Mouse (Mus musculus) liver, embryonic 11.5 days (tissue): ENCODE data around the gene Gm10837. TPM values are rescaled to one million over a fixed set of nuclear protein-coding genes. Genes with fewer than 3 reads are reported as not detected.

Experiments used
- ATAC-seq: fragments of 200-750 bp; cut with Nextera tagmentation; replicated peaks from 2 replicates; pipeline ENCODE4 v1.8.0; 2017; ENCODE audit warnings: moderate number of reproducible peaks, mild to moderate bottlenecking, moderate TSS enrichment, moderate library complexity; ENCODE audit not compliant: low FRiP score
- DNase-seq: peaks from one replicate; pipeline ENCODE4 v3.0.0-alpha.2; 2017; ENCODE audit warnings: low spot score
- H3K27ac ChIP-seq: fragments of 300-500 bp; sonication (generic); 2 replicates; pipeline ENCODE4 v1.5.1; 2014; ENCODE audit warnings: mild to moderate bottlenecking, low read depth, low read length, control low read depth
- H3K27me3 ChIP-seq: fragments of 300-500 bp; sonication (generic); replicated peaks from 2 replicates; pipeline ENCODE4 v1.6.1; 2014; ENCODE audit warnings: low read length, mixed read lengths; ENCODE audit not compliant: control insufficient read depth, insufficient read depth
- H3K36me3 ChIP-seq: fragments of 300-500 bp; sonication (generic); 2 replicates; pipeline ENCODE4 v1.6.1; 2014; ENCODE audit warnings: mild to moderate bottlenecking, low read length, moderate library complexity, mixed read lengths; ENCODE audit not compliant: control insufficient read depth, insufficient read depth
- H3K4me1 ChIP-seq: fragments of 300-500 bp; sonication (generic); replicated peaks from 2 replicates; pipeline ENCODE4 v1.6.1; 2014; ENCODE audit warnings: low read length, mixed read lengths; ENCODE audit not compliant: control insufficient read depth, insufficient read depth
- H3K4me2 ChIP-seq: fragments of 300-500 bp; sonication (generic); 2 replicates; pipeline ENCODE4 v1.6.1; 2014; ENCODE audit warnings: mild to moderate bottlenecking, control low read depth, moderate library complexity
- H3K4me3 ChIP-seq: fragments of 300-500 bp; sonication (generic); 2 replicates; pipeline ENCODE4 v1.5.1; 2014; ENCODE audit warnings: low read depth, low read length, control low read depth
- H3K9ac ChIP-seq: fragments of 300-500 bp; sonication (generic); 2 replicates; pipeline ENCODE4 v1.6.1; 2014; ENCODE audit warnings: low read depth, low read length, control low read depth
- H3K9me3 ChIP-seq: fragments of 300-500 bp; sonication (generic); 2 replicates; pipeline ENCODE4 v1.6.1; 2016; ENCODE audit warnings: low read length, inconsistent platforms, mixed read lengths; ENCODE audit not compliant: control insufficient read depth
- WGBS: fragments of 180-500 bp; shearing (Covaris S2); extraction: QIAGEN DNeasy Blood & Tissue Kit; methylation state at CpG from one replicate; pipeline ENCODE4 v1.1.7; 2014; 5-methylcytosine and 5-hydroxymethylcytosine counted together
- polyA plus RNA-seq: library from polyadenylated mRNA; unstranded; fragments of >200 nt; fragmentation: Nextera tagmentation; extraction: Ambion mirVana; gene quantifications from 2 replicates; pipeline ENCODE4 v1.2.1, GENCODE M21; 2014

Gm10837 gene
- polyA plus RNA-seq, 1 experiment from 2014 or later = not detected

DNA sequence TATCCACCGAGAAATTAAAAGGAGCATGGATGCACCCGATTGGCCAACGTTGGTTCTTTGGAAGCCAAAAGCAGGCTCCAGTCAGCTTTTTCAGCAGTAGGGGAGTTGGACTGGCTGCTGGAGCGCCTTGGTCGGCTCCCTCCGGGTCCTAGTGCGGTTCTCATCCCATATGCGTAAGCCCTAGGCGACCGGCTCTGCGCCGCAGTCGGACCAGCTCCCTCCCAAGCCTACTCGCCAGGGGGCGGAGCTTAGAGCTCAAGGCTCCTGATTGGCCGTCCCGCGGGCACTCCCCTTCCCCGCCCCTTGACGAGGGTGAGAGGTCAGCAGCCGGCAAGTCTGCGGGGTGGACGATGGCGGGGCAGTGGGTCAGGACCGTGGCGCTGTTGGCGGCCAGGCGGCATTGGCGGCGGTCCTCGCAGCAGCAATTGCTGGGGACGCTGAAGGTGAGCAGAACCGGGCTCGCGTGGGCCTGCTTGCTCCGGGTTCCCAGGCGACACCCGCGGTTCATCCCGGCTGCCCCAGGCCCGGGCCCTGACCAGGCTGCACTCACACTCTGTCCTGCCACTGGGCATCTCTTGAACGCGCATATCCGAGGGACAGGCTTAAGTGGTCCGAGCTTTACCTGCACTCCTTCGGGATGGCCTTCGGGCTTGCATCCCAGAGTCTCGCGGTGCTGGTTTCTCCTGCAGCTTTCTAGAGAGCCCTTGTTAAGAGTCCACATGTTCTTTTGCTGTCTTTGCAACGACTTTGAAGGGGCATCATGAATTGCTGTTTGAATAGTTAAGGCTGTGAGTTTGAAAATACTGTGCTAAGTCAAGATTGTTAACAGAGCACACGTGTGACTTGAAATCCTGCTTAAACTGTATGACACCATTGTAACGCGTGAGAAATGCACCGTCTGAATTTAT is 43.9 kb downstream of the Gm10837 start, which contains the start of gene Pcca:
Gene Pcca (plus strand): TSS at position 308 of the 908 bp plus-strand sequence.
- Histone ChIP-seq H3K4me2 (peak within 1 kb of the TSS; percentile 86), H3K36me3 (no peaks in the 10 kb centered on the region), H3K4me1 (0 out of 2 replicates have a peak, but pooled peaks cover 2% of the 10 kb centered on the region), H3K9ac (peak within 1 kb of the TSS; percentile 72), H3K4me3 (peak within 1 kb of the TSS; percentile 78), H3K27ac (no peak within 1 kb of the TSS), H3K27me3 (no peaks in the 10 kb centered on the region), H3K9me3 (no peaks in the 10 kb centered on the region)
- DNase-seq (peak; percentile 94), ATAC-seq (peak; percentile 100)
- WGBS = 3% methylated on average over 54 of the region's 54 CpGs

DNA sequence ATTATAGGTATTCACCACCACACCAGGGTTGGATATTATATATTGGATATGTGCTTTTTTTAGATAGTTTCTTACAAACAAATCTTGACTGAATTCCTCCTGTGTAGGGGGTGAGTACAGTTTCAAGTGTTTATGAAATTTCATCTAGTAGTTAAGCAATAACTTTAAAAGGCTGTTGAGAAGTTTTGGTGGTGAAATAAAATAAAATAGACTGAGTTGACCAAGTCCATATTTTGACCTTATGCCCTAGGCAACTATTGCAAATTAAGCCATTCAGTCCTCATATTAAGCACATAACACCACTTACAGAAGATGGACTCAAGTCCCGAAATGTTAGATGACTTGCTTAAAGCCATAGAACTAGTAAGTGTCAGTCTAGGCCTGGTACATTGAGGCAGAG is 45.6 kb downstream of the Gm10837 start:
- Histone ChIP-seq H3K9me3 (no peaks in the 10 kb centered on the region), H3K4me2 (no peak overlapping the region), H3K4me1 (0 out of 2 replicates have a peak, but pooled peaks cover 2% of the 10 kb centered on the region), H3K27me3 (no peaks in the 10 kb centered on the region), H3K36me3 (no peaks in the 10 kb centered on the region), H3K27ac (no peak overlapping the region), H3K9ac (no peak overlapping the region), H3K4me3 (no peak overlapping the region)
- 84% methylated on average over 1 of the region's 1 CpGs for WGBS
- ATAC-seq = no peak
- no peak for DNase-seq

Other genes starting within 250 kb of the Gm10837 start
- gene Gm5089, start 39.5 kb upstream of the Gm10837 start, polyA plus RNA-seq = not detected in 2 replicates
- gene Zic5, start 24.9 kb upstream of the Gm10837 start, polyA plus RNA-seq = 0.16 TPM in 1 of 2 replicates, not detected in the other
- not detected in 2 replicates for gene Zic2, start 15.2 kb upstream of the Gm10837 start, polyA plus RNA-seq
- 18.1 and 20.3 TPM in 2 replicates for gene Pcca, start 43.7 kb downstream of the Gm10837 start, polyA plus RNA-seq